Mouse (Mus musculus) left cerebral cortex, adult 18-20 months (tissue): ENCODE measurements around the gene Mon1a. TPM values are rescaled to one million over a fixed set of nuclear protein-coding genes. Genes with fewer than 3 reads are reported as not detected.

Experiments used
- DNase-seq, 2 experiments: peaks; one replicate each; pipeline ENCODE4 v3.0.0; 2021 to 2022; ENCODE audit warnings: low spot score in 2 of 2, mixed read lengths in 1 of 2
- total RNA-seq, 2 experiments: library from RNA; stranded (reverse); gene quantifications; 2 replicates each; pipeline ENCODE4 v1.2.3; 2021

The Mon1a gene
- total RNA-seq, 2 experiments from 2014 or later, result 27.1 to 28.1 TPM

GRCm38 (mm10) chr9:107947241-107948194, 59.6 kb downstream of the Mon1a start:
- no peak for DNase-seq

- DNase-seq, result no peak
Measured at GRCm38 (mm10) chr9:107949184-107949921, 61.4 kb downstream of the Mon1a start.

DNA sequence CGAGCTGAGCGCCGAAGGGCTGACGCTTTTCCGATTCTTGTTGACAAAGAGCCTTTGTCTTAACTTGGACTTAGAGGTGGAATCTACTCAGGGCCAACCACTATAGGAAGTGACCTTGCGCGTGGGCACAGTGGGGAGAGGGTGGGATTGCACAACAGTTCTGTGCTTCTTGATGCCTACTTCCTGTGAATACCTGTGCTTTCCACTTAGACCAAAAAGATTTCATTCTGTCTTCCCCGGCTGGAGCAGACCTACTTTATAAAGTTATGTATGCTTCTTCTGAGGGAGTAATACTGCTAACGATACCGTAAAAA, 61.9 kb downstream of the Mon1a start, which contains the start of gene Traip:
Gene Traip, plus strand, starts transcription at position 215 of the 314 bp plus-strand sequence.
- DNase-seq, result no peak

DNA sequence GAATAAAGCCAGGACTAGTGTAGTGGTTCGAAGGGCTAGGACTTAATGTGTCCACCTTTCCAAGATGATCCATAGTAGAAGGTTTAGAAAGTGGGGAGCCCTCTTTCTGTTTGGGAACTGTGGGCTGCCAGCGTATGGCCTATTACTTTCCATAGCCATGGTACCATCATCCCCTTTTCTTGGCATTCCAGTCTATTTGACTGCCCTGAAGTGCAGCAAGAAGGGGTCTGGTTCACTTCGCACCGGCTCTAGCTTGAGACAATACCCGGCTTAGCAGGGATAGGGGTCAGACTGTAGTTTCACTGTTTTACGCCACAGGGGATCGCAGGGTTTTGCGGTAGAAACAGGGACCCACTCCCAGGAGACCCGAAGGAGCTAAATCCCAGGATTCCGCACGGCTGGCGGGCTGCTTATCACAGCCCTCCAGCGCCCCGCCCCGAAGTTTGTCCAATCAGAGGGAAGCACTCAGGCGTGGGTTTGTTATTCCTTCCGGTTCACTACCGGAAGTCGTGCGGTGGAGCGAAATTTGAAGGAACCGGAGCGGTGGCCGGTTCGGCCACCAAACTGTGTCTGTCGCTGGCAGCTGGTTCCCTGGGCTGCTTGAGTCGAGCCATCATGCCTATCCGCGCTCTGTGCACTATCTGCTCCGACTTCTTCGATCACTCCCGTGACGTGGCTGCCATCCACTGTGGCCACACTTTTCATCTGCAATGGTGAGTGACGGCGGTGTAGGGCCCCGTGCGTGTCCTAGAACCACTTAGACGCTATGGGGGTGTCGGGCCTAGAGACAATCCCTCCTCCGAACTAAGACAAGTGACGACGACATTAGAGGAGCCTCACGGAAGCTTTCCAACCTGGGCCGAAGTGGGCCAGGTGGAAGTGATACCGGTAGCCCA, 62.8 kb downstream of the Mon1a start:
- peak; percentile 92 for DNase-seq

Other genes starting within 250 kb of the Mon1a start
- gene Slc38a3, start 218.6 kb upstream of the Mon1a start, total RNA-seq, result 10 to 100 TPM; 66.6 to 84.4 TPM
- under 1 TPM; 0.35 to 0.73 TPM for gene Gnat1, start 208.4 kb upstream of the Mon1a start, total RNA-seq
- 10 to 100 TPM; 13.1 to 13.9 TPM for gene Sema3f, start 177.7 kb upstream of the Mon1a start, total RNA-seq
- 100 to 1,000 TPM; 120 to 133 TPM for gene Rbm5, start 117.2 kb upstream of the Mon1a start, total RNA-seq
- 10 to 100 TPM; 54.0 to 57.3 TPM for gene Rbm6, start 14.9 kb upstream of the Mon1a start, total RNA-seq
- gene Mst1r, start 18.7 kb downstream of the Mon1a start, total RNA-seq, result 1 to 10 TPM in 1 of 2 experiments, under 1 TPM in 1; 0.89 to 1.2 TPM
- not detected for gene Actl11, start 40.3 kb downstream of the Mon1a start, total RNA-seq
- gene Camkv, start 47.5 kb downstream of the Mon1a start, total RNA-seq, result 100 to 1,000 TPM; 322 to 377 TPM
- gene Traip, start 62.0 kb downstream of the Mon1a start, total RNA-seq, result 1 to 10 TPM; 7.5 to 9.1 TPM
- 1 to 10 TPM; 4.3 to 5.0 TPM for gene Uba7, start 87.4 kb downstream of the Mon1a start, total RNA-seq
- gene Gm20661, start 94.9 kb downstream of the Mon1a start, total RNA-seq, result under 1 TPM in 1 of 2 experiments, not detected in 1; 0.40 TPM
- gene Inka1, start 97.7 kb downstream of the Mon1a start, total RNA-seq, result 1 to 10 TPM; 4.0 to 4.5 TPM
- 1 to 10 TPM in 1 of 2 experiments, under 1 TPM in 1; 0.68 to 2.1 TPM for gene Cdhr4, start 104.3 kb downstream of the Mon1a start, total RNA-seq
- 1 to 10 TPM; 6.1 to 9.5 TPM for gene Gm20662, start 108.2 kb downstream of the Mon1a start, total RNA-seq
- 100 to 1,000 TPM; 199 to 224 TPM for gene Ip6k1, start 114.3 kb downstream of the Mon1a start, total RNA-seq
- 10 to 100 TPM; 18.1 to 20.2 TPM for gene Gmppb, start 161.1 kb downstream of the Mon1a start, total RNA-seq
- 1 to 10 TPM; 1.2 to 1.7 TPM for gene Amigo3, start 165.0 kb downstream of the Mon1a start, total RNA-seq
- not detected for gene Mst1, start 192.3 kb downstream of the Mon1a start, total RNA-seq
- gene Rnf123, start 195.2 kb downstream of the Mon1a start, total RNA-seq, result 10 to 100 TPM; 83.8 to 86.7 TPM
- 10 to 100 TPM; 29.2 to 32.2 TPM for gene Apeh, start 206.5 kb downstream of the Mon1a start, total RNA-seq